Mouse (Mus musculus): Measurements from ENCODE around the gene Gm7579. TPM values are rescaled to one million over a fixed set of nuclear protein-coding genes. Genes with fewer than 3 reads are reported as not detected.
A peak's percentile ranks its signal among the peaks of the same experiment; 100 is the strongest.
"Not testable (repeated sequence)": the region's sequence is repeated elsewhere in the genome, so short reads cannot be mapped to it uniquely, and the experiment has no call there.

The Gm7579 gene
- polyA plus RNA-seq, 1 experiment from 2014 or later: not detected

GRCm38 (mm10) chr7:142205488-142205887, 6.2 kb upstream of the Gm7579 start:
- no peak overlapping the region for H3K4me3 ChIP-seq (ENCODE audit: low read length)
- H3K27me3 ChIP-seq (ENCODE audit: control insufficient read depth, insufficient read depth, low read depth, low read length): no peaks in the 10 kb centered on the region
- no peak for ATAC-seq (ENCODE audit: low read depth)
- H3K4me2 ChIP-seq (ENCODE audit: low read depth, low read length): no peak overlapping the region
- H3K27ac ChIP-seq (ENCODE audit: low read length): no peak overlapping the region
- H3K36me3 ChIP-seq (ENCODE audit: control insufficient read depth, insufficient read depth, low read length): no peaks in the 10 kb centered on the region
- H3K9me3 ChIP-seq (ENCODE audit: control insufficient read depth, low read length): no peaks in the 10 kb centered on the region
- H3K4me1 ChIP-seq (replicated peaks; ENCODE audit: control insufficient read depth, insufficient read depth, low read length): no peaks in the 10 kb centered on the region
- H3K9ac ChIP-seq (ENCODE audit: low read length): no peak overlapping the region

- H3K36me3 ChIP-seq (ENCODE audit: control insufficient read depth, insufficient read depth, low read length); H3K9me3 ChIP-seq (ENCODE audit: control insufficient read depth, low read length); H3K4me1 ChIP-seq (replicated peaks; ENCODE audit: control insufficient read depth, insufficient read depth, low read length); H3K9ac ChIP-seq (ENCODE audit: low read length); H3K4me3 ChIP-seq (ENCODE audit: low read length); H3K27ac ChIP-seq (ENCODE audit: low read length); ATAC-seq (ENCODE audit: low read depth); H3K4me2 ChIP-seq (ENCODE audit: low read depth, low read length); H3K27me3 ChIP-seq (ENCODE audit: control insufficient read depth, insufficient read depth, low read depth, low read length): not testable (repeated sequence)
- 81% methylated on average over 5 of the region's 5 CpGs for WGBS
Observed at GRCm38 (mm10) chr7:142206891-142207290, 4.8 kb upstream of the Gm7579 start.

- ATAC-seq (ENCODE audit: low read depth); H3K4me1 ChIP-seq (replicated peaks; ENCODE audit: control insufficient read depth, insufficient read depth, low read length); H3K9me3 ChIP-seq (ENCODE audit: control insufficient read depth, low read length); H3K27ac ChIP-seq (ENCODE audit: low read length); H3K27me3 ChIP-seq (ENCODE audit: control insufficient read depth, insufficient read depth, low read depth, low read length); H3K9ac ChIP-seq (ENCODE audit: low read length); H3K4me3 ChIP-seq (ENCODE audit: low read length); H3K4me2 ChIP-seq (ENCODE audit: low read depth, low read length); H3K36me3 ChIP-seq (ENCODE audit: control insufficient read depth, insufficient read depth, low read length): not testable (repeated sequence)
- whole genome bisulfite sequencing: 35% methylated on average over 1 of the region's 1 CpGs
Observed at GRCm38 (mm10) chr7:142212136-142212535, 477 bp downstream of the Gm7579 start.

- no peaks in the 10 kb centered on the region for H3K9me3 ChIP-seq (ENCODE audit: control insufficient read depth, low read length)
- H3K27me3 ChIP-seq (ENCODE audit: control insufficient read depth, insufficient read depth, low read depth, low read length): no peaks in the 10 kb centered on the region
- H3K4me2 ChIP-seq (ENCODE audit: low read depth, low read length): 0 out of 2 replicates have a peak overlapping the region, but pooled peaks have one; percentile 3
- H3K9ac ChIP-seq (ENCODE audit: low read length): no peak overlapping the region
- WGBS: 21% methylated on average over 2 of the region's 2 CpGs
- no peak overlapping the region for H3K27ac ChIP-seq (ENCODE audit: low read length)
- H3K4me3 ChIP-seq (ENCODE audit: low read length): no peak overlapping the region
- peak; percentile 67 for ATAC-seq (ENCODE audit: low read depth)
- peaks cover 2% of the 10 kb centered on the region; the same call in 1 of the 2 replicates for H3K4me1 ChIP-seq (replicated peaks; ENCODE audit: control insufficient read depth, insufficient read depth, low read length)
- H3K36me3 ChIP-seq (ENCODE audit: control insufficient read depth, insufficient read depth, low read length): no peaks in the 10 kb centered on the region
Observed at GRCm38 (mm10) chr7:142224518-142224917, 12.9 kb downstream of the Gm7579 start.

- not testable (repeated sequence) for H3K27ac ChIP-seq (ENCODE audit: low read length); H3K4me3 ChIP-seq (ENCODE audit: low read length); H3K27me3 ChIP-seq (ENCODE audit: control insufficient read depth, insufficient read depth, low read depth, low read length); H3K4me1 ChIP-seq (replicated peaks; ENCODE audit: control insufficient read depth, insufficient read depth, low read length); H3K4me2 ChIP-seq (ENCODE audit: low read depth, low read length); H3K9ac ChIP-seq (ENCODE audit: low read length); ATAC-seq (ENCODE audit: low read depth); H3K9me3 ChIP-seq (ENCODE audit: control insufficient read depth, low read length); H3K36me3 ChIP-seq (ENCODE audit: control insufficient read depth, insufficient read depth, low read length)
- 36% methylated on average over 3 of the region's 3 CpGs for WGBS
Observed at GRCm38 (mm10) chr7:142229871-142230270, 18.2 kb downstream of the Gm7579 start, which contains the start of gene Krtap5-5. TSS of gene Krtap5-5 (minus strand) at chr7:142229971.

GRCm38 (mm10) chr7:142231540-142231939, 19.9 kb downstream of the Gm7579 start:
- no peak for ATAC-seq (ENCODE audit: low read depth)
- H3K9me3 ChIP-seq (ENCODE audit: control insufficient read depth, low read length): peaks cover 3% of the 10 kb centered on the region; the same call in 1 of the 2 replicates
- 21% methylated on average over 1 of the region's 1 CpGs for WGBS
- H3K4me2 ChIP-seq (ENCODE audit: low read depth, low read length): no peak overlapping the region
- H3K4me1 ChIP-seq (replicated peaks; ENCODE audit: control insufficient read depth, insufficient read depth, low read length): no peaks in the 10 kb centered on the region
- no peaks in the 10 kb centered on the region for H3K36me3 ChIP-seq (ENCODE audit: control insufficient read depth, insufficient read depth, low read length)
- no peak overlapping the region for H3K27ac ChIP-seq (ENCODE audit: low read length)
- H3K9ac ChIP-seq (ENCODE audit: low read length): no peak overlapping the region
- no peak overlapping the region for H3K4me3 ChIP-seq (ENCODE audit: low read length)
- H3K27me3 ChIP-seq (ENCODE audit: control insufficient read depth, insufficient read depth, low read depth, low read length): no peaks in the 10 kb centered on the region

- no peaks in the 10 kb centered on the region for H3K27me3 ChIP-seq (ENCODE audit: control insufficient read depth, insufficient read depth, low read depth, low read length)
- H3K9me3 ChIP-seq (ENCODE audit: control insufficient read depth, low read length): peaks cover 6% of the 10 kb centered on the region; the same call in 1 of the 2 replicates
- H3K9ac ChIP-seq (ENCODE audit: low read length): no peak within 1 kb of the TSS
- H3K36me3 ChIP-seq (ENCODE audit: control insufficient read depth, insufficient read depth, low read length): no peaks in the 10 kb centered on the region
- no peak within 1 kb of the TSS for H3K4me2 ChIP-seq (ENCODE audit: low read depth, low read length)
- no peaks in the 10 kb centered on the region for H3K4me1 ChIP-seq (replicated peaks; ENCODE audit: control insufficient read depth, insufficient read depth, low read length)
- ATAC-seq (ENCODE audit: low read depth): no peak
- H3K27ac ChIP-seq (ENCODE audit: low read length): no peak within 1 kb of the TSS
- 31% methylated on average over 2 of the region's 2 CpGs for WGBS
- no peak within 1 kb of the TSS for H3K4me3 ChIP-seq (ENCODE audit: low read length)
Observed at GRCm38 (mm10) chr7:142240978-142241377, 29.3 kb downstream of the Gm7579 start, which contains the start of gene Gm40460. TSS of gene Gm40460 (minus strand) at chr7:142241078.

GRCm38 (mm10) chr7:142249824-142250223, 38.2 kb downstream of the Gm7579 start:
- no peak for ATAC-seq (ENCODE audit: low read depth)
- H3K4me3 ChIP-seq (ENCODE audit: low read length): no peak overlapping the region
- no peaks in the 10 kb centered on the region for H3K36me3 ChIP-seq (ENCODE audit: control insufficient read depth, insufficient read depth, low read length)
- no peak overlapping the region for H3K27ac ChIP-seq (ENCODE audit: low read length)
- no peak overlapping the region for H3K9ac ChIP-seq (ENCODE audit: low read length)
- no peak overlapping the region for H3K4me2 ChIP-seq (ENCODE audit: low read depth, low read length)
- WGBS: 0% methylated on average over 1 of the region's 1 CpGs
- no peaks in the 10 kb centered on the region for H3K9me3 ChIP-seq (ENCODE audit: control insufficient read depth, low read length)
- no peaks in the 10 kb centered on the region for H3K4me1 ChIP-seq (replicated peaks; ENCODE audit: control insufficient read depth, insufficient read depth, low read length)
- no peaks in the 10 kb centered on the region for H3K27me3 ChIP-seq (ENCODE audit: control insufficient read depth, insufficient read depth, low read depth, low read length)

GRCm38 (mm10) chr7:142255517-142255916, 43.9 kb downstream of the Gm7579 start:
- H3K9me3 ChIP-seq (ENCODE audit: control insufficient read depth, low read length): no peaks in the 10 kb centered on the region
- no peak overlapping the region for H3K9ac ChIP-seq (ENCODE audit: low read length)
- no peak overlapping the region for H3K27ac ChIP-seq (ENCODE audit: low read length)
- no peak overlapping the region for H3K4me3 ChIP-seq (ENCODE audit: low read length)
- H3K36me3 ChIP-seq (ENCODE audit: control insufficient read depth, insufficient read depth, low read length): no peaks in the 10 kb centered on the region
- H3K27me3 ChIP-seq (ENCODE audit: control insufficient read depth, insufficient read depth, low read depth, low read length): no peaks in the 10 kb centered on the region
- 0% methylated on average over 2 of the region's 2 CpGs for WGBS
- no peak for ATAC-seq (ENCODE audit: low read depth)
- H3K4me1 ChIP-seq (replicated peaks; ENCODE audit: control insufficient read depth, insufficient read depth, low read length): no peaks in the 10 kb centered on the region
- H3K4me2 ChIP-seq (ENCODE audit: low read depth, low read length): no peak overlapping the region

- not testable (repeated sequence) for H3K27me3 ChIP-seq (ENCODE audit: control insufficient read depth, insufficient read depth, low read depth, low read length); H3K4me2 ChIP-seq (ENCODE audit: low read depth, low read length); H3K4me1 ChIP-seq (replicated peaks; ENCODE audit: control insufficient read depth, insufficient read depth, low read length); H3K27ac ChIP-seq (ENCODE audit: low read length); H3K9ac ChIP-seq (ENCODE audit: low read length); ATAC-seq (ENCODE audit: low read depth); H3K36me3 ChIP-seq (ENCODE audit: control insufficient read depth, insufficient read depth, low read length); H3K4me3 ChIP-seq (ENCODE audit: low read length); H3K9me3 ChIP-seq (ENCODE audit: control insufficient read depth, low read length)
- 24% methylated on average over 1 of the region's 1 CpGs for WGBS
Observed at GRCm38 (mm10) chr7:142258254-142258653, 46.6 kb downstream of the Gm7579 start, which contains the start of gene Gm2431. TSS of gene Gm2431 (minus strand) at chr7:142258354.
